Mouse (Mus musculus) monocyte, adult 5-6 weeks (primary cell): ENCODE data around the gene Timp4. TPM values are rescaled to one million over a fixed set of nuclear protein-coding genes. Genes with fewer than 3 reads are reported as not detected.

Source experiments
- ATAC-seq: fragments of 153-309, 156-312 bp; replicated peaks from 2 replicates; pipeline ENCODE4 v1.8.0; 2017; ENCODE audit warnings: mild to moderate bottlenecking; ENCODE audit not compliant: low TSS enrichment, insufficient number of reproducible peaks, severe bottlenecking, poor library complexity, low FRiP score
- total RNA-seq: library from RNA; stranded (forward); fragments of 200-1000, 200-491, 200-594 nt; gene quantifications from 3 replicates; pipeline ENCODE4 v1.2.3, GENCODE M21; 2017

The Timp4 gene
- total RNA-seq, 1 experiment from 2014 or later = not detected

GRCm38 (mm10) chr6:115212132-115212903, 39.7 kb downstream of the Timp4 start:
- no peak for ATAC-seq

GRCm38 (mm10) chr6:115210820-115211219, 41.2 kb downstream of the Timp4 start:
- no peak for ATAC-seq

- no peak for ATAC-seq
Observed at GRCm38 (mm10) chr6:115210187-115210586, 41.8 kb downstream of the Timp4 start.

DNA sequence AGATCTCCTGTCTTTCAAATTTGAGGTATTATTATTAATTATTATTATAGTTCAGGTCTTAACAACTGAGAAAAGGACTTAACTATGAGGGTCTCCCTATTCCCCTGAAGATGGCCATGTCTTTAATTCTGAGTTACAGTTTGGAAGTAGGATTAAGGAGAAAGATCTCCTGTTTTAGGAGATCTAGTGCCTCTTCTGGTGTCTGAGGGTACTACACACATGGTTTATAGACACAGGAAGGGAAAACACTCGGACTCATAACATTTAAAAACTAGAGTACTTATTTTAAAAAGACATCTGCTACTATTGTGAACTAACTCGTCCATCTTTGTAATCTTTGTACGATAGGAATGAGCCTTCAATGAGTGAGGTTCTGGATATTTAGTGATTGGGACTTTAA, 49.0 kb downstream of the Timp4 start:
- ATAC-seq = no peak

GRCm38 (mm10) chr6:115200753-115201152, 51.3 kb downstream of the Timp4 start:
- no peak for ATAC-seq

Other genes starting within 250 kb of the Timp4 start
- gene Tamm41, start 214.3 kb downstream of the Timp4 start, total RNA-seq = 13.4 to 23.4 TPM (median 15.4 TPM) in 3 replicates
- not detected in 3 replicates for gene Syn2, start 117.3 kb downstream of the Timp4 start, total RNA-seq
- not detected in 3 replicates for gene Gm17482, start 24.9 kb downstream of the Timp4 start, total RNA-seq
- gene Pparg, start 108.7 kb upstream of the Timp4 start, total RNA-seq = 61.9 to 76.0 TPM (median 69.3 TPM) in 3 replicates